Mouse (Mus musculus) liver (tissue): ENCODE measurements at regions not wholly inside any gene's neighbourhood (a gene's known extent, or its start where the extent isn't known, plus 50 kb on each side); places are given as distances from the start of the nearest gene placed in this dataset.
"Not testable (repeated sequence)": the region's sequence is repeated elsewhere in the genome, so short reads cannot be mapped to it uniquely, and the experiment has no call there.

Experiments used
- DNase-seq: peaks from one replicate; pipeline ENCODE4 v3.0.0-alpha.2; 2020; ENCODE audit warnings: mixed read lengths

DNA sequence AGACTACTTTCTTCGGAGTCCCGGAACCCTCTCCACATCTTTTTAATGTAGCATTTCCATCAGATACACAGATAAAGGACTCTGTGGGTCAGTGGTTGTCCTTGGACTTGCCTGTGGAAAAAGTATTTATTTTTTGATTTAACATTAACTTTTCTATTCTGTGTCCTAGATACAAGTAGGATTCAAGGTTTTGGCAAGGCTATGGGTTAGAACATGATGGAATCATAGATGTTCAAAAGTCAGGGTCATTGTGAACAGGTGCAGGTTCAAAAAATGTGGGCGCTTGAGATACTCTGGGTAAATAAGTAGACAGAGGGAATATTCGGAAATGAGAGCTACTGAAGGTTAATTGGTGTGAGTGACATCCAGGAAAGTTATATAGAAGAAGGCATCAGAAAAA, 347.7 kb downstream of the Cypt12 start:
- no peak for DNase-seq

DNA sequence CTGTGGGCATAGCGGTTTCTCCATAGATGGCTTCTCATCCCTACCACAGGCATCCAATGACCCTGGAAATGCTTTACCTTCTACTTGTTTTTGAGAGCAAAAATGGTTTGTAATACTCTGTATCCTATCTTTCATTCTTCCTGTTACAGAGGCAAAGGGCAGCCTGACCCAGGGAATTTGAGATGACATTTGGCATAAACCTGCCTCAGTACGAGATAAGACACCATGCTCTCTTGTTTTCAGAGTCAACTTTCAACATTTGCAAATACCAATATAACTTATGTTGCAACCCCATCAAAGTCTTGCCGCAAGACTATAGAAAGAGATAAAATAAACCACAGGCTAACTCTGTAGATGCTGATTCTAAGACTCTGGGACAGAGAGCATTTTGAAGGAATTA, 350.5 kb downstream of the Cypt12 start:
- no peak for DNase-seq

DNA sequence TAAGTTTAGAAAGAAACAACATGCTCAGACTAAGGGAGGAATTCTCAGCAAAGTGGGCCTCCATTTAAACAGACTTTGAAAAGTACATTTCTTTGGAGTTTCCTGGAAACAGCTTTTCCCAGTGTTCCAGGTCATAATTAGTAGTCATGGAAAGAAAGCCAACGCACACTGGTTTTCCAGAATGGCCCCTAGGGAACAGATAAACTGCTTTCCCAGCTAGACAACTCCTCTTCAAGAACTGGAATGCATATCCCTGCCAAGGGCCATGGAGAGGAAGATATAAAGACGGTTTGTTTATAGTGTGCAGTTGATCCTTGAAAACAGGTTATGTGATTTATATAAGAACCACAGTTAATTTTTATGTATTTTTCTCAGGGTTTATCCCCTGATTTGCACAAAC, 351.3 kb downstream of the Cypt12 start:
- DNase-seq, result no peak

DNA sequence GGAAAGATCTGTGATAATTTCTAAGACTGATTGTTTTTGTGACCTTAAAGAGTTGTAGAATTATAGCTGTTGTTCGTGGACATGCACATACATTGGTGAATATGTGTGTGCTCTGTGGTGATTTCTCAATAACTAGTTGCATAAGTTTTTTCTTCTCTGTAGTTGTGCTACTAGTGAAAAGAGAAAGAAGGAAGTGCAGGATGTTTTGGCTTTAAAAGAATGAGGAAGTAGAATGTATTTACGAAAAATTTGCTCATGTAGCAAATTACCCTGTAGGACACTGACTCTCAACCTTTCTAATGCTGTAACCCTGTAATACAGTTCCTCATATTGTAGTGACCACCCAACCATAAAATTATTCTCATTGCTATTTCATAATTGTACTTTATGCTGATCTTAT, 371.2 kb downstream of the Cypt12 start:
- DNase-seq, result no peak

DNA sequence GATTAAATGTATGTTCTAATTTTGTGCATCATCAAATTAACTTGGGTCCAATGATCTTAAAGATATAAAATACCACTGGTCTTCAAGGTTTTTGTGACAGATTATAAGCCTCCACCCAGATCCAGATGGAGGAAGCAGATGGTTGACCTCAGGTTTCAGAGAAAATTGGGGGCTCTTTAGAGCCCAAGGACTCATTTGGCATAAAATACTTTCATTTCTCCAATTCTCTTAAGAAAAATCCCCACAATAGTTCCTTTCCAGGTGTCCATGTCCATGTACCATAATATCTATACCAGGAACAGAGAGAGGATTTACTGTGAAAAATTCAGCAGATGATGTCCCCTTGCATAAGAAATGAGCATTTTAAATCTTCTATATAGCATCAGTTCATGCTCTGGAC, 385.0 kb downstream of the Cypt12 start:
- DNase-seq, result no peak

DNA sequence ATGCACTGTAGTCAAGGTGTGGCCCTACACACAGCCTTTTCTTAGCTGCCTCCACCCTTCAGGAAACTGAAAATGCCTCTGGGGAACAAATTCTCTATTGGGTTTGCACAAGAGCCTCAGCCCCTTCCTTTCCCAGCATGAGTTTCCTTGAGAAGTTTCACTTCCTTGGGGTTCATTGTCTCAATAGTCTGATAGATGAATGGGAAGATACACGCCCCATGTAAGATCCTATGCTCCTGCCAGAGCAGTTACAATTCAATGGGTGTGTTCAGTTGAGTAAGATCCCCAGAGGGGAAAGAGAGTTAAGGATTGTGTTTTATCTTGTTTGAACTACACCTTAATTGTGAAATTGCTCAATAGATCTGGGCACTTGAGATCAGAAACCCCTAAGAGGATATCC, 391.0 kb downstream of the Cypt12 start:
- DNase-seq, result no peak

DNA sequence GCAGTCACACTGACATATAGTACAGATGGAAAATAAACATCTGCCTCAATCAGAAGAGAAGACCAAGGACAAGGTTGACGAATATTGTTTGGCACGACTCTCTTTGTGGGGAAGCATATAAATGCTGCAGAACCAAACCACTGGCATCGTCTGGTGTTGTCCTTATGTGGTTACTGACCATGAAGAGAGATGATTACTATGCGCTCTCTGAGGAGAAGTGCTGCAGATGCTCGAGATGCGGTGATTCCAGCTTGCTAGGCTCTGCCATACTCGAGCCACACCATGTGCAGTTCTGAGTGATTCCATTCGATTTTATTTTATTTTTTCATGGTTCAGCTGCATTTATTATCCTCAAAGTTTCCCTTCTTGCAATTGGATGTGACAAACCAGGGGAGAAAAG, 393.5 kb downstream of the Cypt12 start:
- DNase-seq, result no peak

DNA sequence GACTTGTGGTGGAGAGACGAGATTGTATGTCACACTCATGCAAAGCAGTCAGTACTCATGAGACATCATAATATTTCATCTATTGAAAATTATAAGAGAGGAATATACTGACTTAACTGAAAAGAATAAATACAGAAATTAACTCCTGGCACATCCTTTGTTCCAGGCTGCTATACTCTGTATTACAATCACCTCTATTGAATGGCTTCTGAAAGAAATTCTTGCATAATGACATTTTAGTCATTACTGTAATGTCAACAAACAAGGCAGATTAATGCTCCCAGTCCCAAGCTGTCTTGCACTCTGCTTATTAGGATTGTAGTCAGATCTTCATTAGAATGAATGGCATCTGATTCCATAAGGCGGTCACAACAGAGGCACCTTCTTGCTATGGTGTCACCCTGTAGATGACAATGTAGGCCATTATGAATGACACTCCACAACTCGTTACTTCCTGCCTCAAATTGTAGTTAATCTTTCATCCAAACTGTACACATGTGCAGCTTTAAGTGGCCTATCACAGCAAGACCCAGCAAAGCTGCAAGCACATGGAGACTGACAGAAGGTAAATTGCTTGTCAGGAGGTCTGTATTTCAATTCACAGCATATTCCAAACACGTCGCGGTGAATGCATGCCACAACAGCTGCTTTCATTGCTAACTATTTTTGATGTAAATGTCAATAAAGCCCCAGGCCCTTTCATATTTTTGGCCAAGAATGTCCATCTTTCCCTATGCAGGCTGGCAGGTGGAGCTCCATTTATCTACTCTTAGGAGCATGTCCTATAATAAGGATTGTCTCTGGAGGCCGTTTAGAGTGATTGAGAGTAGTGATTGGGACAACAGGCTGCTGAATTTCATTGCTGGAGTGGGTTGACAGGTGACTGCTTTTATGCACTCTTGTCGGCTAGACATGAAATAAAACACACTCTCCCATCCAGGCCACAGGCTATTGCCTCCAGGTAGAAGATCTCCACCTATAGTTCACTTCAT, 430.1 kb downstream of the Cypt12 start:
- DNase-seq, result no peak

DNA sequence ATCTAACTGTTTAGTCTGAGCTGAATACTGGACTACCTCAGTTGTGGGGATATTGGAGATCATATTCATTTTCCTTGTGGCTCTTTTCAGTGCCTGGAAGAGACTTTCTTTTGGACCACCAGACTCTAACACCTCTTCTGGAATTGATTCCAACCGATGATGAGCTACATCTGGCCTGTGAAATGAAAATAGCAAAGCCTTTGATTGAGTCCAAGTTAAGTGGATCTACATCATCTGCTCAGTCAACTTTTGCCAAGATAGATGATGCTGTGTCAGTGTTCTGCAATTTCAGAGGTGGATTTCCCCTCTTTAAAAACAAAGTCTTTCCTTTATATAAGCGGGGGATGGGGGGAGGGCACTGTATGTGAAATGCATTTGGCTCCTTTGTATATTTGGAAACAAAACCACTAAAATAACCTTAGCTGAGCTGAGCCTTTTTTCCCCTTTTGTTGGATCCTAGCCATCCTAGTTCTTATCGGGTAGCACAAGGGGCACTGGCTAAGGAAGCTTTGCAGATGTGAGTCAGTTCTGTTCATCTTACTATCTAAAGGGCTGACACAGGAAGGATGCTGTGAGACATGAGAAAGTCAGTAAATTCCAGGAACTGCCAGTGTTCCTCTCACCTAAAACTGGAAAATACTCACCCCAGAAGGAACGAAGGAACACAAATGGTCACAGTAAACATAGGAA, 473.8 kb downstream of the Cypt12 start:
- no peak for DNase-seq

DNA sequence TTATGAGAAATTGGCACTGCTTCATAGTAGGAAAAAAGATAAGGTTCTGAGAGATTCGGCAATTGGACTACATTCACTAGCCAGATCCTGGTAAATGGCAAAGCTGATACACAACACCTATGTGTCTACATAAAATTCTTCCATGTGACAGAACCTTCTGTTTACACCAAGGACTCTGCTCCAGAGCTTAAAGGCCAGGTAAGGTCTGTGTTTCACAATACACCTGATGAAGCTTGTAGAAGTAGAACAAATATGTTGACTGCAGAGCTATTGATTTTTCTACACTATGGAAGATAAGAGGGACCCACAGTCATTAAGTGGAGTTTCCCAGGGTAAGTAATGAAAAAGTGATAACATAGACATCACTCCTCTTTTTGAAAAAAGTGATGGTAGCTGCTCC, 480.7 kb downstream of the Cypt12 start:
- DNase-seq, result no peak

DNA sequence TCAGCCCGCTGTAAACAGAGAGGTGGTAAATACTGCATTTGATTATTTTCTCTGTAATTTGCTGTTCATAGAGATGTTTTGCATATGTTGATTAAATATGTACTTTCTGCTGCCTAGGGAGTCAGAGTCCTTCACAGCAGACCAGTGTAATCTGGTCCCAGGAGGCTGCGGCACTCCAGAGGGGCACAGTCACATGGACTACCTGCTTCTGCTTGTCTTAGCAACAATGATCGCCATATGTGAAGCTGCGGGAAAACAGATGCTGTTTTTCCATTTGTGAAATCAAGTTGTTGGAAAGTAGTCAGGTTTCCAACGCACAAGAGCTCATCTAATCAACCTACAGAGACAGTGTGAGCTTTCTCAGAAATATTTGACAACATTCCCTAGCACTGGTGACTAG, 490.6 kb downstream of the Cypt12 start:
- no peak for DNase-seq

DNA sequence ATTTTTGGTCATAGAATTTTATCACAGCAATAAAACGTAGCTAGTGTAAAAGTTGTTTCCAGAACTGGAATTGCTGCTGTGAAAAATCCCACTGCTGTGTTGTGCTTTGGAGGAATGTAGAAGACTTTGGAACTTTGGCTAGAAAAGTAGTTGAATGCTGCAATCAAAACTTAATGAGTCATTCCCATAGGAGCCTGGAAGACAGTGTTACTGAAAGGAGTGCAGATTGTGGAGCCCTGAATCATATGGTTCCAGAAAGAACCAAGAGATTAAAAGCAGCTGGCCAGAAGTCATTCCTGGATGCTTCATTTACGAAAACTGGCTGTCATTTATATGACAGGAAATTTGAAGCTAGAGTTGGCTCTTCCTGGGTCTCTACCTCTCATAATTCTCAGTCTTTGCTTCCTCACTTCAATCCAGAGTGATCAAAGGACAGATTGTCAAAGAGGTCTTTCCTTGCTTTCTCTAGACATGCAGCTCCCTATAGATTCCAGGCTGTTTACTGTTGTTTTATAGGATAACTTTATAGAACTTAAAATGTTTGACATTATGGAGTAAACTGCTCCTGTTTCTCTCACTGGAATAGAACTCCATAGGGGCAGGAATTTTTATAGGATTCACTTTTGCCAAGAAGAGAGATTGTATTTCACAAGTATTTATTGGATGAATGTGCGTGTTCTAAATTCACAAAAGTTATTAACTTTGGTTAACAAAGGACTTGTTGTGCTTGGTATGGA, 504.2 kb downstream of the Cypt12 start:
- DNase-seq, result no peak

DNA sequence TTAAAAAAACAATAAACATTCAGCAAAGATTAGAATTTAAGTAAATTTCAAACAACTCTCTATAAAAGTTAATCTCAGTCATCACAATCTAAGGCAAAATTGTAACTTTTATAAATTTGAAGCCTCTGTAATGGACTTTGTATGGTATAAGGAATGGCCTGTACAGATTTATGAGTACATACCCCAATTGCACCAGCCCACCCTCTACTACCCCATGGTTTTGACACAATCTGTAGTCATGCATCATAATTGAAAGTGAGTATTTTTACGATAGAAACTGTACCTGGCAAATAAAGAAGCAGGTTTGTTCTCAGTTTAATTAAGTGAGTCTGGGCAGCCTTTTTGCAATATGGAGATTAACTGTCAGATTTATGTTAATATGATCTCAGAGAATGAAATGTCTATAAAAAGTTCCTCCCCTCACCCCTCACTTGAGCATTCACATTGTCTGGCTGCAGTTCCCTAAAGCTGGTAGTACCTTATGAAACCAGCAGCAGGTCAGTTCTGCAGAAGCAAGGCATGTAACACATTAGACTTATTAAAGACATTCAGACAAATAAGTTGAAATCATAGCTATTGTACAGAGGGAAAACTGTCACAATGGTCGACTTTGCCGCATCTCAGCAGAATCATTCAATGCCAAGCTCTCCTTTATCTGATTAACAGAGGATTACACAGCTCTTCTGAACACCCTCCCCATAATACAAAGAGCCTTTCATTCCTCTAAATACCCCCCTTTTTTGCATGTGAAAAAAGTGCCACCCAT, 505.2 kb downstream of the Cypt12 start:
- no peak for DNase-seq

DNA sequence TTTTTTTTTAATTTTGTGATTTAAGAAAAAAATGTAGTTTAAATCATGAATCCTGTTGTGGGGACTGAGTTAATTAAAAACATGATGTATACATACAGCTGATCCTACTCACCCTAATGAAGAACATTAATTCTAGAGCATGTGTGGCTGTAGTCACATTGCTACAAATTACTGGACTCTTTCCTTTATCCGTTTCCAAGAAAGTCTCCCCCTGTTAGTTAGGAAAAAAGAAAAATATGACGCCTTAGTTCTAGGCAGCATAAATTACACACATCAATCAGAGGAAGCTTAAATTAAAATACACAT, 505.7 kb downstream of the Cypt12 start:
- DNase-seq, result no peak

DNA sequence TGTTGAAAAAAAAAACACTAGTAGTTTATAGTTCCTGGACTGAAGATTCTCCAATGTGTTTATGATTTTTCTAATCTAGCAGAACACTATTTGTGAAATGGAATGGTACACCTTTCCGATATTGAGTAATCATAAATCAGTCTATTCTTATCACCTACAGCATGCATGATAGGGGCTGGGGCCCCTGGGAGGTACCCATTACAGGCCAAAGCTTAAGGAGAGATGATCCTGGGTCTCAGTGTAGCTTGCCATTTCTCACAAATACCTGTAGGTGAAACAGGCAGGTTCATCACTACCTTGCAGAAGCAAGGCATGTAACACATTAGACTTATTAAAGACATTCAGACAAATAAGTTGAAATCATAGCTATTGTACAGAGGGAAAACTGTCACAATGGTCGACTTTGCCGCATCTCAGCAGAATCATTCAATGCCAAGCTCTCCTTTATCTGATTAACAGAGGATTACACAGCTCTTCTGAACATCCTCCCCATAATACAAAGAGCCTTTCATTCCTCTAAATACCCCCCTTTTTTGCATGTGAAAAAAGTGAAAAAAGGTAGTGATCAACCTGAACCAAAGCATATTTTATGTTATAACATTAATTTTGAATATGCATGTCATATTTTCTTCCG, 506.5 kb downstream of the Cypt12 start:
- DNase-seq, result not testable (repeated sequence)

DNA sequence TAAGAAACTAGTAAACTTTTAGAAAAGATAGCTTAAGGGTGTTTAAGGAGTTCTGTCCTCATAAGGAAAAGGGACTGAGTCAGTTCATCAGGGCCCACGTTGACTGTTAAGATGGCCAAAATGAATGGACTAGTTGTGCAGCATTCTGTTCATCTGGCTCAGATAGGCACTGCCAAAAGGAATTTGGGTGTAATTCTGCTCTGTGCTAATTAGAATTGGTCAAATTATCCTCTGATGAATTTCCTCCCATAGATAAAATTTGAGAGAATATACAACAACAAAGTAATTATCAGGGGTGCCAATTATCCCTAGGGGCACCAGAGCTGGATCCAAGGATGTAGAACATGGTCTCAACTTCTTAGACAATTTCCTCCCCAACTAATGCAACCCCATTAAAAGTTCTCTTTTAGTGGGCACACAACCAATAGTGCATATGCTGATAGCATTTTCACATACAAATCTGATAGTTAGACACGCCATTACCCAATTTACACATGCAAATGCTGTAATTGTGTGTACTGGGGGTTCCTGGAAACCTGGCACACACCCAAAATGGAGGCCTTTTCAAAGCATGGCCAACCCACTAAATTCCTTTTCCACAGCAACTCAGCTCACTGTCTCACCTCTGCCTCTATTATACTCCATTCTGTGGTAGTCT, 508.0 kb downstream of the Cypt12 start:
- DNase-seq, result no peak

DNA sequence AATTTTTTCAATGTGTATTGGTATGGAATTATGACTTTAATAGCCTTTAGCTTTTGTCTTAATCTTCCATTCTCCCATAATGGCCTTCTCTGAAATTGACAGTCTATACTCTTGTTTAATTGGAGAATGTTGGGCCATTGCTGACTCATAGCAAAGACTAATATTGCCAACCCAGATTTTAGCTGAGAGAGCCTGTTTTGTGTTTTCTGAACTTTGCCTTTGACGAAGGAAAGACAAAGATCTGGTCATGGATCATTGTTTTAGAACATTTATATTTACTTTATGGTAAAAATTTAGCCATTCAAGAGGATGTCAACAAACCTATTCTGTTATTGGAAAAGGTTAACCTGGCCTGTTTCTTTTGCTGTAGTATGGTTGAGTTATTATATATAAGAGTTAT, 512.1 kb downstream of the Cypt12 start:
- no peak for DNase-seq

DNA sequence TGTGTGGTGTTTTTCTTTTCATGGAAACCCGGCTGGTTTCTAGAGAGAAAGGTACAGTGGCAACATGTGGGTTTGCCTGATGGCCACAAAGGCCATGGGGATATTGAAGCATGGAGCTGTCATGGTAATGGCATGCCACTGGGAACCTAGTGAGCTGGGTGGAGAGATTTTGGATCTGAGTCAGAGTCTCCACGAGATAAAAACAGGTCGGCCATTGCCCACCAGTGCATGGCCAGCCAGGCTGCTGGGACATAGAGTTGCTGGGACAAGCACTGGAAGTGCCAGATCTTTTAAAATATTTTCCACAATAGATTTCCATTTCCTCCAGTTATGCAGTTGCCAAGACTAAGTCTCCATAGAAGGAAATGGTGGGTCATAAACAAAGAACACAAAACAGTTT, 523.6 kb downstream of the Cypt12 start:
- DNase-seq, result no peak

DNA sequence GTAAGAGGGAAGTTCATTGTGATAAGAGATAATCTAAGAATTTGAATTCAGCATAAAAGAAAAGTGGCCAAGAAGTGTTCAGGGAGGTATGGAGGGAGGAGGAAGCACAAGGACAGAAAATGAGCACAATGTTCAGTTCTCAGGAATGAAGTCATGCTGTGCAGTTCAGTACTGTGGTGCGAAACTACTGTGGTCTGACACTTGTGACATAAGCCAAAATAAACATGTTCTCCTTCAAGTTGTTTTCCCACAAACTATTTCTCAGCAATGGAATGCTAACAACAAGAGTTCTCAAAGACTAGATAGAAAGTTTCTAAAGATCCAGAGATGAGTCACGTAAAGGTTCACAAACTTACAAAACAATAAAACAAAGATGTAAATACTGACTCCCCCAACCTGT, 531.3 kb downstream of the Cypt12 start:
- DNase-seq, result no peak

DNA sequence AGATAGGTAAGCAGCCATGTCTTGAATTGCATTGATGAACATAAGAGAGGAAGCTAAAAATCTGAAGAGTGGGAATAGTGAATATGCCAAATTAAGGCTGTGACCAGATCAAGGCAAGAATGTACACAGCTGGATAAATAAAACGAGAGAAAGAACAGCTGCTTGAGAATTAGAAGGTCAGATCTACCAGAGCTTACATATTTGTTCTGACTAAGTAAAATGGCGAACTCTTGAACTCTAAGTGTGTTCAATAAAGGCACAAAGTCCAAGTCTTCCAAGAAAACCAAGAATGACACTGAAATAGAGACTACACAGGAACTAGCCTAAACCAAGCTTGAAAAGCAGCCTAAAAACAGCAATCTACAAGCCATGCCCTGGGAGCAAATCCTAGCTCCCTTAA, 533.8 kb downstream of the Cypt12 start:
- no peak for DNase-seq

DNA sequence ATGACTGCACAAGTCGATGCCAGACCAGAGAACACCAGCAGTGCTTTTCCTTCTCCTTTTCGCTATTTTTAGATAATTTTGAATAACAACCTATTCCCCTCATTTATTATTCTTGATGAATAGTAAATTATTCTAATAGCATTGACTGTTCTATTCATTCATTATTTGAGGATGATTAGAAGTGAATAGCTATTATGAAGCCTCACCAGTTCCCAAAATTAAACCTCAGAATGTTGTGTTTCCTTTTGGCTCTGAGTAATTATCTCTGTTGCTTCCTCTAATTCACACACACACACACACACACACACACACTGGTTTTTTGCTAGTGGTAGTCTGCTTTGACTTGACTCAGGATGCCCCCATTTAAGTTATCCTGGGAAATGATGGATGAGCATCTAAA, 540.7 kb downstream of the Cypt12 start:
- no peak for DNase-seq

DNA sequence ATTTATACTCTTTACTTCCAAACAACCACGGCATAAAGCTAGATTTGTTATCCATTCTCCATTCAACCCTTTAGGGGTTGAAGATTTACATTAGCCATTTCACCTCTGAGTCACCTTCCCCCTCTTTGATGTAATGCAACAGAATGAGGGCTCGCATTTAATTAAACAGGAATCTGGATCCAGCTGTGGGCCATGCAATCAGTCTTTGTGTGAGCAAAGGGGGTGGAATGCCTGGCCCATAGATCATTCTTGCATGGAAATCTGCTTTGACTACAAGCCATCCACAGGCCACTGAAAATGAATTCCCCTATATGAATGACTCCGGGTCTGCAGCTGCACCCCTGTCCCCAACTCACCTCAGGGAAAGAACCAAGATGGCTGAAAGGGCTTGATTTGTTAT, 574.4 kb downstream of the Cypt12 start:
- no peak for DNase-seq
